Mouse (Mus musculus): Measurements from ENCODE around the gene Dhx34. TPM values are rescaled to one million over a fixed set of nuclear protein-coding genes. Genes with fewer than 3 reads are reported as not detected.
"Not testable (repeated sequence)": the region's sequence is repeated elsewhere in the genome, so short reads cannot be mapped to it uniquely, and the experiment has no call there.

Gene Dhx34
- total RNA-seq (2021), result 10 to 100 TPM; 11.8 to 14.2 TPM
- long read RNA-seq, experiment 1, partial matches to known transcripts, result 14 of 16 reads
- long read RNA-seq, experiment 1, other reads (novel, unspliced or antisense), result 2 of 16 reads
- long read RNA-seq, experiment 2, partial matches to known transcripts, result 3 of 9 reads
- long read RNA-seq, experiment 2, other reads (novel, unspliced or antisense), result 5 of 9 reads

GRCm38 (mm10) chr7:16221582-16222272 is at the start of gene Dhx34:
Dhx34 (minus strand) TSS chr7:16222037.
- DNase-seq, result peak; percentile 95 to 96

GRCm38 (mm10) chr7:16271139-16271538 is 49.3 kb upstream of the Dhx34 start:
- no peak for DNase-seq

DNA sequence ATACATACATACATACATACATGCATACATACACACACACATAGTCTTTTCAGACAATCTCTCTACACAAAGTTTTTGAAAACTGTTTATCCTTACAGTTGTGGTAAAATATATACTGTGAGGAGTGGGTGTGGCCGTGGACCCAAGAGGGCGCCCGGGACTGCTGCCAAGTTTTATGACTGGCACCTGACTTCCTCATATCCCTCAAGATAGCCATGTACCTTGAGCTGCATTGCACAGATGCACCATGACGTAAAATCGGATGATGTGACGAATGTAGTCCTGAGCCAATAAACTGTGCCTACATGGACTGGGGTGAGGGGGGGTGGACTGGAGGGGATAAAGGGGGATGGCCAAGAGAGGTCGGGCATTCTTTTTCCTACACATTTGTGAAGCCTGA is 44.8 kb upstream of the Dhx34 start:
- DNase-seq, result not testable (repeated sequence)

DNA sequence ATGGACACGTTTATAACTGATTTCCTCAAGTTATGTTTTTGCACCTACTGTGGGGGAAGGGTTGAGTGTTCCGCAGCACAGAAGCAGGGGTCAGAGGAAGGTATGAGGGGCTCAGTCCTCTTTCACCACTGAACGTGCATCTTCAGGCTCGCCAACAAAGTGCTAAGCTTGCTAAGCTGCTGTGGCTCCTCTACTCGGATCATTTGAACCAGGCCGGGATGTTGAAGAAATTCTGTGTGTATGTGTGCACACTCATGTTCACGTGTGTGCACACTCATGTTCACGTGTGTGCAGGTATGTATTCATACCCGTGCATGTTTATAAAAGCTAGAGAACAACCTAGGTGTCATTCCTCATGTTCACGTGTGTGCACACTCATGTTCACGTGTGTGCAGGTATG is 44.0 kb upstream of the Dhx34 start:
- DNase-seq, result no peak

GRCm38 (mm10) chr7:16263843-16264242 is 42.0 kb upstream of the Dhx34 start:
- no peak for DNase-seq

DNA sequence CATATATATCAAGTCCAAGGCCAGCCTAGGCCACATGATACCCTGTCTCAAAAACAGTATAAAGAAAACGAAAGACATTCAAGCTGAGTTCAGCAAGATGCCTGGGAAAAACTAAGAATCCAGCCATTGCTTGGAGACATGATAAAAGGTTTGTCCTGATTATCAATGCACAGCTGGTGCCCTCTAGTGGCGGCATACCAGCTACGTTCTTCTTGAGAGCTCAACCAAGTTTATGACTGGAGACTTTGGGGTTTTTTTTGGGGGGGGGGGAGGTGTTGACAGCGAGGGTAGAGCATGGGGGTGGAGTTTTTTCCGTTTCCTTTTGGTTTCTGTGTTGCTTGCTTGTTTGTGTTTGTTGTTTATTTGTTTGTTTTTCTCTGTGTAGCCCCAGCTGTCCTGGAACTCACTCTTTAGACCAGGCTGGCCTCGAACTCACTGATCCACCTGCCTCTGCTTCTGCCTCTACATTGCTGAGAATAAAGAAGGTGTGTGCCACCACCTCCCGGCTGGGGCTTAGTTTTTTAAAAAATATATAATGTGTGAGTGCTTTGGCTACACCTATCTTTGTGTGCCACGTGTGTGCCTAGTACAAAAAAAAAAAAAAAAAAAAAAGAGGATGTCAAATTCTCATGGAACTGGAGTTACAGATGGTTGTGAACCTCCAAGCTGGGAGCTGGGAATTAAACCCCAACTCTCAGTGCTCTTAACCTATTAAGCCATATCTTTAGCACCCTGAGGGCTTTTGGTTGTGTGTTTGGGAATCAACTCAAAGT is 41.4 kb upstream of the Dhx34 start:
- DNase-seq, result peak; percentile 81 to 88

DNA sequence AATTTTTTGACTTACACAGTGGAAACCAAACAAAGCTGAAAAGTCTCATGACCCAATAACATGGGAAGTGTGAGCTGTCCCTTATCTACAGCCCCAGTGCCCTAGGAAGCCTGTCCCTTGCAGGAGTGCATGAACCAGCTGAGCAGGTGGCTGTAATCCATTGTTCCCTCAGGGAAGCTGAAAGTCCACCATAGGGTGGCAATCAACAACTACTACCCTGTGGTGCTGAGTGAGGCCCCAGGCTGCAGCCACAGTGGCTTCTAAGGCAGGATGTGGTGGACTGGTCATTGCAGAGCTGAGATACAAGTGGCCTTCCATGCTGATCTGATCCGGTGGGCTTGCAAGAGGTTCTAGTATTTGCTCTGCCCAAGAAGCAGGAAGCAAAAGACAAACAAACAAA is 39.3 kb upstream of the Dhx34 start:
- DNase-seq, result no peak

GRCm38 (mm10) chr7:16259110-16259590 is 37.3 kb upstream of the Dhx34 start, which contains the start of gene C5ar1:
C5ar1 (minus strand) TSS chr7:16259540.
- no peak for DNase-seq

DNA sequence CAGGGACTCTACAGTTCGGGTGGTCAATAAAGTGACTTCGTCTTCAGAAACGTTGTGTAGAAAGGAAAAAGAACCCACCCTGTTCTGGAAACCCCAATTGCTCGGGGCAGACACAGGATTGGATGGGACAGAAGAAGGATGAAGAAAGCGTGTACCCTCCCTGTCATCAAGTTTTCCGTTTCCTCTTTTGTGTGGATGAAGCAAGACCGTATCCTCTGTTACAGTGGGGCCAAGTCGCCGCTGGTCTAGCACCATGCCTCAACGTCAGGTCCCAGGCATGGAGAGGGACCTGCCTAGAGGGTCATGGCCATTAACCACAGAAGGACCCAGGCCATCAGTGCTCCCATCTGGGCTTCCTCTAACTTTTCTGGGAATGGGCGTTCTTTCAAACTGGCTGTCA is 36.0 kb upstream of the Dhx34 start:
- no peak for DNase-seq

GRCm38 (mm10) chr7:16255963-16256362 is 34.1 kb upstream of the Dhx34 start:
- not testable (repeated sequence) for DNase-seq

DNA sequence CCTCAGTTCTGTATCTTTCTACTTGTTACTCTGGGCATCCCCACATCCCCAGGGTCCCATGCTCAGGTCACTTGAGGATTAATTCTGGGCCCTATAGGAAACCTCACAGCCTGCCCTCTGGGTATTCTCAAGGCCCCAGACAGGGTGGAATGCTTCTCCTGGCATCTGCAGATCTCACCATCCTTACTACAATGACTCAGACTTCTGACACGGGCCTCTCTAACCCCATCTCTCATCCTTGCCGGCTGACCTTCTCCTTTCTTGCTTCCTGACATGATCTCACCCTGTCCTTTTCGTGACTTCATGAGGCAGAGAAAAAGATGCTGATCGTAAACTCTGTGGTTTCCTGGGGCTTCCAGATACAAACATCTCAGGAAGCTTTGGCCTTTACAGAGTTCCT is 32.4 kb upstream of the Dhx34 start:
- DNase-seq, result peak in 1 of 2 experiments; percentile 40

- no peak for DNase-seq
Observed at GRCm38 (mm10) chr7:16250687-16251086, 28.9 kb upstream of the Dhx34 start.

- DNase-seq, result peak in 1 of 2 experiments; percentile 22
Observed at GRCm38 (mm10) chr7:16245958-16246357, 24.1 kb upstream of the Dhx34 start.

GRCm38 (mm10) chr7:16244067-16244466 is 22.2 kb upstream of the Dhx34 start, which contains the start of gene C5ar2:
C5ar2 (minus strand) TSS chr7:16244154.
- peak in 1 of 2 experiments; percentile 15 for DNase-seq

DNA sequence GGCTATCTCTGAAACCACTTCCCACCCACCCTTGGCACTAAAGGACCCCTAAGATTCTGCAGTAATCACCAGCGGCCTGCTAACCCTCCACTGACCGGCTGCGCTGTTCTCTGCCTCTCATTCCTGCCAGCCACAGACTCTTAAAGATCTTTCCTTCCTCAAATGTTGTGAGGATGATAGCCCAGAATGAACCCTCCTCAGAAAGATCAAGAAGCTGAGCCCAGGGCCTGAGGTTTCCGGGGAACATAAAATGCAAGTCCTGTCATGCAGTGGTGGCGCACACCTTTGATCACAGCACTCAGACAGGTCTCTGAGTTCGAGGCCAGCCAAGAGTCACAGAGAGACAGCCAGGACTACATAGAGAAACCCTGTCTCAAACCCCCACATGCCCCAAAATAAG is 20.4 kb upstream of the Dhx34 start:
- DNase-seq, result no peak

GRCm38 (mm10) chr7:16241787-16242186 is 19.9 kb upstream of the Dhx34 start:
- DNase-seq, result no peak

DNA sequence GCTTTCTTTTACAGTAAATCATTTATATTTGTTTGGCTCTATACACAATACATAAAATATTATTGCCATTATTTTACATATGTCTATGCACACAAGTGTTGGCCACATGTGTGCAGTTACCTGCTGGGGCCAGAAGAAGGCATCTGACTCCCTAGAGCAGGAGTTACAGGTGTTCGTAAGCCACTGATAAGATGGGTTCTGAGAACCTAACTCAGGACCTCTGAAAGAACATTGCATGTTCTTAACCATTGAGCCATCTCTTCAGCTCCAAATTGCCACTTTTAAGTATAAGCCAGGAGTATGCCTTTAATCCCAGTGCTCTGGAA is 19.1 kb upstream of the Dhx34 start:
- DNase-seq, result no peak

GRCm38 (mm10) chr7:16240281-16240977 is 18.6 kb upstream of the Dhx34 start:
- no peak for DNase-seq

DNA sequence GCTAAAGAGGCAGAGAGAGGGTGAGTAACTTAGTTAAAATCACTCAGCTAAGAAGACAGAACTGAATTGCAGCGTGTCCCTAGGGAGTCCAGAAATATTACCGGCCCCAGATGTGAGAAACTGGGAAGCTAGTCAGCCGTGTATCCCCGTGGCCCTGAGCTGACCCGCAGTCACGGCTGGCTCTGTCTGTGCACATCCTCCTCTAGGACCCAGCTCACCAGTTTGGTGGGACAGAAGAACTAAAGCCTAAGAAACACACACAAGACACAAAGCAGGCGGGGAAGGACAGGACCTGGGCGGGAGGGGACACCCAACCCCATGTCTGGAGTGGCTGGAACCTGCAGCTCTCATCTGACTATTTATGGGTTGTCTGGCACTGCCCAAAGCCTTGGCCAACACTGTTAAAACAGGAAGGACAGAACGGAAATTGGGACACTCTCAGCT is 17.7 kb upstream of the Dhx34 start:
- DNase-seq, result peak in 1 of 2 experiments; percentile 12

- peak in 1 of 2 experiments; percentile 22 for DNase-seq
Observed at GRCm38 (mm10) chr7:16229869-16230268, 8.0 kb upstream of the Dhx34 start.

- no peak for DNase-seq
Observed at GRCm38 (mm10) chr7:16213986-16214385, 7.9 kb downstream of the Dhx34 start.

DNA sequence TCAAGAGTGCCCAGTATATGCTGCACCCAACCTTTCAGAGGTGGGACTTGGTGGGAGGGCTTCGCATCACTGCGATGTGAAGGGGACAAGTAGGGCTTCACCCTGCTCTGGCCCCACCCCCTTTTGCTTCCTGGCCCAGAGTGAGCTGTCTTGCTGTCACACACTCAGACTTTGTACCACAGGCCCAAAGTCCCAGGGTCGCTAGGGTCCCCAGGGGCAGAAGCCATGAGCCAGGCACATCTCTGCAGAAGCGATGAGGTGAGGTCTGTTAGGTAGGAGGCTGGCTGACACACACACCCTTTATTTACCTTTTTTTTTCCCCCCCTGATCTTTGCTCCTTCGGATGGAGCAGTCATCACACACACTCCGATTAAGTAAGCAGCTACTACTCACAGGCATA is 8.6 kb downstream of the Dhx34 start:
- no peak for DNase-seq

Data from adrenal gland, postnatal 36 days (tissue).